Mouse (Mus musculus): ENCODE measurements around the gene Acsl4. TPM values are rescaled to one million over a fixed set of nuclear protein-coding genes. Genes with fewer than 3 reads are reported as not detected.

The Acsl4 gene
- total RNA-seq, 2 experiments from 2014 or later: 65.5 to 69.0 TPM

Other genes starting within 250 kb of the Acsl4 start
- gene Gucy2f, start 193.6 kb downstream of the Acsl4 start, total RNA-seq (2021): under 1 TPM; 0.44 to 0.77 TPM
- 10 to 100 TPM; 26.6 to 30.9 TPM for gene Nxt2, start 163.8 kb downstream of the Acsl4 start, total RNA-seq (2021)
- 1 to 10 TPM; 4.8 to 5.4 TPM for gene Kcne1l, start 84.2 kb downstream of the Acsl4 start, total RNA-seq (2021)

Data from layer of hippocampus, postnatal 25 days (tissue).